Mouse (Mus musculus) natural killer cell, adult 2 months (primary cell): ENCODE measurements at regions not wholly inside any gene's neighbourhood (a gene's known extent, or its start where the extent isn't known, plus 50 kb on each side); places are given as distances from the start of the nearest gene placed in this dataset.

Source experiments
- DNase-seq, 2 experiments: peaks; one replicate each; pipeline ENCODE4 v3.0.0; 2022; ENCODE audit warnings: low spot score in 2 of 2

GRCm38 (mm10) chr6:89006997-89007396 lies 104.9 kb downstream of the Tpra1 start:
- no peak for DNase-seq

GRCm38 (mm10) chr6:89007516-89007915 lies 105.5 kb downstream of the Tpra1 start:
- DNase-seq = no peak

DNA sequence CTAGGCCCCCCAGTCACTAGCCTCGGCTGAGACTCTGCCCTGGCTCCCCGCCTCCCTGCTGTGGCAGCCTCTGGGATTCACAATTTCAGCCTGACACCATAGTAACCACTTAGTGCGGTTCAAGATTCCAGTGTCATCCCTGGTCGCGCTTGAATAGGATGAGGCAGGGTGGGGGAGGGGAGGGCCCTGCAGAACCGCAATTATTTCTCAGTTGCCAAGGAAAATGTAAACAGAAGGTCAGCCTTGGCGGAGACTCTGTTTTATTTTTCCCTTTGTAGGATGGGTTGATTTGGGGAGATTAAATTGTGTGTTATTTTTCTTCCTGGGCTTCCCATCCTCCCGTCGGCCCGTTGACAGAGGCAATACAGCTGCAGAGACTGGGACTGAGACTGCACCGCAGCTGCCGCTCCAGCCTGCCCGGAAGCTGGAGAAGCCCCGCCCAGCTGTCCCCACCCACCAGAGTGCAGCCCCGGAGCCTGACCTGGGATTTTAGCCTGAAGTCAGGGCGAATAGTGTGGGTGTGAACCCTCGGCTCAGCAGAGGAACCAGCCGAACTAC lies 106.6 kb downstream of the Tpra1 start:
- no peak for DNase-seq

- DNase-seq = no peak
Observed at GRCm38 (mm10) chr6:89012998-89013689, 111.1 kb downstream of the Tpra1 start.

DNA sequence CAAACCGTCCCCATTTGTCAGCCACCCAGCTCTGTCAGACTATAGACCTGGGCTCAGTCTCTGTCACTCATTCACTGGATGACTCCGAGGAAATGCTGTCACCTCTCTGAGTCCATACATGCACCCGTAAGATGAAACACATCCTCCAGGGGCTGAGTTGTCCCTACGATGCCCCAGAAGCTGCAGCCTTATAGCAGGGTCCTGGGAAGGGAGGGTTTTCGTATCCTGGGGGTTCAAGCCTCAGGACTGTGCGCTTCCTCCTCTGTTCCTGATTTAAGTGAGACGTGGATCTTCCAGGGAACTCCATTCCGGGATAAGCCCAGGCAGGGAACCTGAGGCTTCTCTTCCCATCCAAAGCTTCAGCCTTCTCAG lies 111.6 kb downstream of the Tpra1 start:
- DNase-seq = no peak

DNA sequence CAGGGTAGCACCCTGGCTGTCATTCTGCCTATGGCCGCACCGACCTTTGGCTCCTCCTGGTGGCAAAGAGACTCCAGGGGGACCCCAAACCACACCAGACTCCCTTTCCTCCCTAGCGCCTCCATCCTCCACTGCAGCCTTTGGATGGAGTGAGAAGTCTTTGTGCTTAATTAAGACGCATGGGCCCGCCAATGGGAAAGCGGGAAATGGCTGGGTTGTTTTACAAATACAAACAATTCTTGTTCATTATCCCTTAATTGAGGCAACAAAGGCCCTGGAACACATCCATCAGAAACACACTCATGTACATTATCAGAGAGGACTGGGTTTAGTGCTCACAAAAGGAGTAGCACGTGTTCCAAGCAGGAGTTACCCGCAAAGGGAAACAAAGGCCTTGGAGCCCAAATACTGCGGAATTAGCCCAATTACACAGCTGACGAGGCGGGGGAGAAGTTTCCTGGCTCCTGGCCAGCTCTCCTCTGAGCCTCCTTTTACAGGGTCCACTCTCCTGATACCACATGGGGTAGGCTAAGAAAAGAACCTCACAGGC lies 122.1 kb downstream of the Tpra1 start:
- DNase-seq = no peak

GRCm38 (mm10) chr6:89033433-89034298 lies 131.6 kb downstream of the Tpra1 start:
- peak in 1 of 2 experiments; percentile 33 for DNase-seq

- DNase-seq = no peak
Observed at GRCm38 (mm10) chr6:89034455-89034854, 132.4 kb downstream of the Tpra1 start.

GRCm38 (mm10) chr6:89035061-89035835 lies 133.2 kb downstream of the Tpra1 start:
- DNase-seq = no peak

DNA sequence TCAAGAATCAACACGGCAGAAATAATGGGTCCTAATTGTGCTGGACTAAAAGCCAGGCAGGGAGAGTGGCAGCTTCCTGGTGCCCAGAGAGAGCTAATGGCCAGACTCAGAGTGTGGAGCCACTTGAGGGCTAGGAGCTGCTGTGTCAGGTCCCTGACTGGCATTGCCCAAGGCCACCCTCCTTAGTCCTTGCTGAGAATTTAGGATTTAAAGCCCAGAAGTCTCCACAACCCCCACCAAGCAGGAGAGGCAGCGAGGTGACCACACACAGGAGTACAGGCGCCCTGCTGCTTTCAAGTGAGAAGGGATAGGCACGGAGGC lies 133.7 kb downstream of the Tpra1 start:
- no peak for DNase-seq

DNA sequence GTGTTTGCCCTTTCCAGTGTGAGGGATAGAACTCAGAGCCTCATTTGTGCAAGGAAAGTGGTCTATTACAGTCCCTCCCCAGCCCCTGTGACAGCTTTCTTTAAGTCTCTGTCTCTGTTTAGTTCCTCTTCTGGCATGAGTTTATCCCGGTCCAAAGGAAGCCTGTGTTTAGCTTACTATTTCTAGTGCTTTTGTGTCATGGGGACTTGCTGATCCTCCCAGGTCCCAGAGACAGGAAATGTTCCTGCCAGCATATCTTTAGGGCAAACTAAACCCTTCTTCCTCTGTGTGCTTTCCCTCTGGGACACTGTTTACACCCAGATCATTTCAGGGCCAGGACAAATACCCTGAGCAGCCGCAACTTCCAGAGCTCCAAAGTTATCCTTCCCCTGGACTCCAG lies 135.3 kb downstream of the Tpra1 start:
- DNase-seq = no peak

- peak in 1 of 2 experiments; percentile 40 for DNase-seq
Observed at GRCm38 (mm10) chr6:89037901-89038300, 135.8 kb downstream of the Tpra1 start.

DNA sequence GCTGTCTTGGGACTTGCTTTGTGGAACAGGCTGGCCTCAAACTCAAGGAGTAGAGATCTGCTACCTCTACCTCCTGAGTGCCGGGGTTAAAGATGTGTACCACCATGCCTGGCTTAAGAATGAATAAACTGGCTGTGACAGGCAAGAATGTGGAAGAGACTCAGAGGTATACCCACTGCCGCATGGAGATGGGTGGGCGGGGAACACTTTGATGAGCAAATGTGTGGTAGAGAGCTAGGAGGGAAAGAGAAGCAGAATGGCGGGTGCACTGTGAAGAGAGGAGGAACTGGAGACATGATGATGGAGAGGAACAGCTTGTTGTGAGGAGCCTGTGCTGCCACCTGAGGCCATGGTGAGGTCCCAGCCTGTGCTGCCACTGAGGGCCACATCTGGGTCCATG lies 138.9 kb downstream of the Tpra1 start:
- DNase-seq = no peak

DNA sequence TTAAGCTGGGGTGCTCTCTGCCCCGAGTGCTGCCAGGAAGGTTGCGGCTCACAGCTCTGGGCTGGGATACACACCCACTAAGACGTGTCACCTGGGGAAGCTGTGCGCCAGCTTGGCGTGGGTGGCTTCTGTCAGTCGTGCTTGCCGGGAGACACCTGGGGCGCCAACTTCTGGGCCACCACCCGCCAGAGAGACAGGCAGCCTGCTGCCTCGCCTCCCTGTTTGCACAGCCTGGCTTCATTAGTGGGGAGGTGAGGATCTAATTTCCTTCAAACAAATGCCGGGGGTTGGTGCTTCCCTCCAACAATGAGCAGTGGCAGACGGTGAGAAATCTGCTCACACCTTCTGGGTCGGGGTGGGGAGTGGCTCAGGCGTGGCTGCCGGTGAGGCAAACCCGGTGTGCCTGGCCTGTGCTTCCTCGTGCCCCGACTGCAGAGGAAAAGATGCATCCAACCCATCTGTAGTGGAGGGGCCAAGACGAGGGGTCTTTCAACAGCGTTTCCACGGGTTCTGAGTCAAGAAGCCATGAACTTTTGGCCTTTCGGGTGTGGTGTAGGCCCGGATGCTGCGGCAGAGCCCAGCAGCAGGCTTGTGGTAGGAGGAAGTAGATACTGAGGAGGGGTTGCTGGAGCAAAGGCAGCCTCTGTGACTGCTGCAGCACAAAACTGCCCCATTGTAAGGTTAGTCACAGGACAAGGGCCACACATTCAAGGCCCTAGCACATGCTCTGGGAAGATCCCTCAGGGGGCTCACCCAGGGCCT lies 140.6 kb downstream of the Tpra1 start:
- peak; percentile 56 to 68 for DNase-seq

DNA sequence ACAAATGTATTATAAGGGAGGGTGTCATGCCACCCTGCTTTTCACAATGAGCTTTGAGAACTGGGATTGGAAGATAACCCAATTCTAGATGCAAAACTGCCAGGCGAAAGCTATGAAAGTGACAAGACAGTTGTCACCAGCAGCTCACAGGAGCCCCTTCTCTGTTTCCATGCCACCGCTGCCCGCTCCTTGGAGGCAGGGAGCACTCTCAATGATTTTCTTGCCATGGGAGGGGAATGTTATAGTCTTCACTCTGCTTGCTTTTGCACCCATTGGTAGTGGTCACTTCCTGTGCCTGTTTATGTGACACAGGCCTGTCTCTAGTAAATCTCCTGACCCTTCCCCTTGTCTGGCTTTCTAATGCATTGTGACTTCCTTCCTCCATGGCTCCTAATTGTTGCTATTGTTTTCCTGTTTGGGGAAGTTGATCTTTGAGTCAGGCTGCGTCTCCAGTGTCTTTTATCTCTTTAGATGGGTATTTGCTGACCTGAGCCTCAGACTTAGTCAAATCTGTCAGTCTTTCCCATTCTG lies 143.4 kb downstream of the Tpra1 start:
- no peak for DNase-seq

- no peak for DNase-seq
Observed at GRCm38 (mm10) chr6:89046476-89046875, 144.4 kb downstream of the Tpra1 start.

DNA sequence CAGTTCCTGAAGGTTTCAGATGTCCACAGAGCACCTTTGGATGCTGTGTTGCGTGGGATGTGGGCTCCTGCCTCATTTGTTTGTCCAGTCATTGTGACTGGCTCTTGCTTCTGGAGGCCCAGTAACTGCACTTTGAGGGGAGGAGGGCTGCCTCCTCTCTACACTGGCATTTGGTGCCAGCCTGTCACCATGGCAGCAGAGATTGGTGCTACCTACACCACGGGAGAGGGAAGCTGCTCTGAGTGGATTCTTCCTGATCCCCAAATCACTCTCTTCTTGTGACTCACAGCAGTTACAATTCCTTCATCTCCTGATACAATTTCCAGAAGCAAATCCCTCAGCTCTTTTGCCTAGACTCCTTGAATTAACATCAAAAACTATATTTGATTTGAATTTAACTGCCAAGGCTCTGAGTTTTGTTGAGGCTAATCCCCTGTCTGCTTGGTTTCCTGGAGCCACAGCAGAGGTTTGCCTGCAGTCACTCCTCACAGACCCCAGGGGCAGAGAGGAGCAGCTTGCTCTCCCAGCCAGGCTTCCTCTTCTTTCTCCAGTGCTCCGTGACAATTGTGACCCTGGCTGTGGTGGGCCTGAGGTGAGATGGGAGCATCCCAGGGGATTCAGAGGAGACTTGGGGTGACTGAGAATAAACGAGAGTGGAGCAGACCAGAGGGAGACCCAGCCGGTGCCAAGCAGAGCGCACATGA lies 145.7 kb downstream of the Tpra1 start:
- DNase-seq = no peak

DNA sequence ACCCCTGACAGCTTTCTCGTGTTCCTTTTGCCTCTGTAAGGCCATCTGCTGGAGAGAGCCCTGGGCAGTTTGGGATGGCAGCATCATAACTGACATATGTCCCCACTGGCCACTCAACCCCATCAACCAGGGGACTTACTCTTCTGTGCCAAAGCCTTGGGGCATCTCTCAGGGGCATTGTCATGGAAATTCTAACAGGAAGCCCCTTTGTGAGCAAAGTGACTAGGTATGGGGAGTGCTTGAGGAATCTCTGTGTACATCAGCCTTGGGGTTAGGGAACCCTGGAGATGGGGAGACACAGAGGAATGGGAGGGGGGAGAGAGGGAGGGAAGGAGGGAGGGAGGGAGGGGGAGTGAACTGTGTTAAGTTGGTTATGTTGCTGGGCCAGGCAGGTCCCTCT lies 147.2 kb downstream of the Tpra1 start:
- DNase-seq = no peak

DNA sequence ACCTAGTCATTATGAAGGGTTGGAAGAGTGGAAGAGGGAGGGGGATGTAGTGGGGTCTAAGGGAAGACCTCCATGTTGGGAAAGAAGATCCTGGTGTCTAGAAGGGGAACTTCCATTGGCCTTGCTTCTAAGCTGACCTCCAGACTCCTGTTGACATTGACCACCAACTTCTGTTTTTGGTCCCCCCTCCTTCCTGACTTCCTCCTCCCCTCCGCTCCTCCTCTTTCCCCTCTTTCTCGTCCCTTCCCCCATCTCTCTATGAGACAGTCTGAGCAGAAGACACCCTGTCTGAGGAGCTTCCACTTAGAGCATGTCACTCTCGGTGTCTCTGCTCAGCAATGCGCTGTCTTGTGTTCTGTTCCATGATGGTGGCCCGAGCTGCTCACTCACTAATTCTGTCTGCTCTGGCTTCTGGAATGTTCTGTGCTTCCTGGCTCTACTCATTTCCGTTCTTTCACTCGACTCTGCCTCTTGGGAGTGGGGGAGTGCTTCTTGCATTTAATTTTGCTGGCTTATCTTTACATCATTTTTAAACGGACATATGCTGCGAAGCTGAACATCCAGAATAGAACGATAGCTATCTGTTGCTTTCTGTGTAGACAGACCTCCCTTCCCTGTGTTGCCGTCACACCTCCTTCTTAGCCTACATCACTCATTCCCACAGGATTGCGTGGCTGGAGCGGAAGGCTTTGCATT lies 148.7 kb downstream of the Tpra1 start:
- no peak for DNase-seq
